9 mouse cellular contexts compared by ENCODE assay signal in the genomic region with DNA sequence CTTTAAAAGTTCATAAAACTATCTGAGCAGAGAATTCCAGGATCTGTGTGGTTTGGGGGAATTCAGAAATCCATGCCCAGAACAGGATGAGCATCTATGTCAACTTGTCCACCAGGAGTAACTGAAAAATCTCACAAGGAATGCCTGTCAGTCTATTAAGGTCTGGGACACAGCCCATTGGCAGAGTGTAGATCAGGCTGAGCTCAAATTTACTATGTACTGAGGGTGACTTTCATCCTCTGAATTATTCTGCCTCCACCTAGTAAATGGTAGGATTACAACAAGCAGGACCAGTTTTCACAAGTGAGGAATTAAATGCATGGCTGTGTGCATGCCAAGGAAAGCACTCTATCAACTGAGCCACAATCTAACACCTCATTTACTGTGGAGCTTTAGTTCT. TPM values are rescaled to one million over a fixed set of nuclear protein-coding genes. Genes with fewer than 3 reads are reported as not detected.
A peak's percentile ranks its signal among the peaks of the same experiment; 100 is the strongest.
DNase-seq lines count a peak whose midpoint lies in the region; ATAC-seq and TF ChIP-seq lines count a peak whose summit lies in the region.
"Had no signal": no experiment of that assay in that cellular context is flagged by ENCODE, and none has a peak within 500 bp of the region (broad histone marks: within the 10 kb centered on the region; RNA-seq: fewer than 3 reads in every experiment).

No protein-coding gene starts in this region.

- peaks cover 18% of the 10 kb centered on the region for H3K4me1 ChIP-seq in heart, embryonic 15.5 days (replicated peaks)
- H3K4me1 ChIP-seq in neural tube, embryonic 13.5 days (replicated peaks): peaks cover 19% of the 10 kb centered on the region
- H3K4me1 ChIP-seq in limb, embryonic 14.5 days (ENCODE audit: control insufficient read depth, insufficient read depth, low read length): peaks cover 12% of the 10 kb centered on the region

- ATAC-seq in heart, embryonic 15.5 days (replicated peaks; ENCODE audit: insufficient number of reproducible peaks, insufficient read depth, low FRiP score, low read depth): no peak
- no peak for ATAC-seq in neural tube, embryonic 13.5 days (ENCODE audit: low read depth)
- ATAC-seq in limb, embryonic 14.5 days (ENCODE audit: low FRiP score, low read depth): peak; percentile 36
- ATAC-seq in megakaryocyte progenitor cell, adult 5-6 weeks (replicated peaks; ENCODE audit: poor library complexity): no peak

- no peaks in the 10 kb centered on the region for H3K27me3 ChIP-seq in heart, embryonic 15.5 days
- H3K27me3 ChIP-seq in neural tube, embryonic 13.5 days: no peaks in the 10 kb centered on the region
- no peaks in the 10 kb centered on the region for H3K27me3 ChIP-seq in limb, embryonic 14.5 days (ENCODE audit: control insufficient read depth, insufficient read depth, low read length)

- H3K36me3 ChIP-seq in heart, embryonic 15.5 days: peaks cover 7% of the 10 kb centered on the region; the same call in 1 of the 2 replicates
- H3K36me3 ChIP-seq in neural tube, embryonic 13.5 days: peaks cover 7% of the 10 kb centered on the region
- H3K36me3 ChIP-seq in limb, embryonic 14.5 days (ENCODE audit: control insufficient read depth, insufficient read depth, low read length): peaks cover 7% of the 10 kb centered on the region

- peak overlapping the region; percentile 55 for H3K27ac ChIP-seq in heart, embryonic 15.5 days
- H3K27ac ChIP-seq in neural tube, embryonic 13.5 days (replicated peaks): peak overlapping the region; percentile 84
- peak overlapping the region; percentile 1 for H3K27ac ChIP-seq in limb, embryonic 14.5 days (replicated peaks; ENCODE audit: low read depth, low read length)

- no peak overlapping the region for H3K4me3 ChIP-seq in heart, embryonic 15.5 days
- no peak overlapping the region for H3K4me3 ChIP-seq in neural tube, embryonic 13.5 days
- no peak overlapping the region for H3K4me3 ChIP-seq in limb, embryonic 14.5 days (replicated peaks; ENCODE audit: low read length)

- no peak for DNase-seq in heart, adult 18-20 months
- no peak for DNase-seq in neural tube, embryonic 10.5 days (ENCODE audit: extremely low spot score, low spot score)
- peak; percentile 32 for DNase-seq in limb, embryonic 14.5 days (ENCODE audit: low spot score)
- no peak for DNase-seq in cerebellum, adult 18-20 months
- no peak for DNase-seq in lung, postnatal 36 days

- no peaks in the 10 kb centered on the region for H3K9me3 ChIP-seq in heart, embryonic 15.5 days (replicated peaks)
- H3K9me3 ChIP-seq in neural tube, embryonic 13.5 days: no peaks in the 10 kb centered on the region
- H3K9me3 ChIP-seq in limb, embryonic 14.5 days (ENCODE audit: control insufficient read depth, low read length): no peaks in the 10 kb centered on the region

- no peak overlapping the region for H3K4me2 ChIP-seq in heart, embryonic 15.5 days
- no peak overlapping the region for H3K4me2 ChIP-seq in neural tube, embryonic 13.5 days
- H3K4me2 ChIP-seq in limb, embryonic 14.5 days (replicated peaks; ENCODE audit: low read depth, low read length, severe bottlenecking): no peak overlapping the region
- H3K4me2 ChIP-seq: liver, embryonic 11.5 days had no signal

- TF ChIP-seq POLR2A in limb, embryonic 14.5 days (IDR thresholded peaks at IDR 0.05; ENCODE audit: borderline replicate concordance, extremely low read depth, insufficient read depth, insufficient read length): no peak

- H3K9ac ChIP-seq in heart, embryonic 15.5 days: no peak overlapping the region
- H3K9ac ChIP-seq in neural tube, embryonic 13.5 days: no peak overlapping the region
- H3K9ac ChIP-seq in limb, embryonic 14.5 days (ENCODE audit: low read depth, low read length, severe bottlenecking): no peak overlapping the region

RNA-seq across cellular contexts. Expression of a gene that starts 9.3 kb away (rescaled TPM):
- 37.8 and 38.7 TPM in 2 replicates for polyA plus RNA-seq in heart, embryonic 15.5 days (2015; fragmentation: Nextera tagmentation; extraction: Ambion mirVana)
- 100 to 1,000 TPM; 122 to 123 TPM for total RNA-seq in heart, adult 18-20 months (2021)
- polyA plus RNA-seq in neural tube, embryonic 13.5 days (2015; fragmentation: Nextera tagmentation; extraction: Ambion mirVana): 42.2 and 42.5 TPM in 2 replicates
- 112 and 139 TPM in 2 replicates for polyA plus RNA-seq in limb, embryonic 14.5 days (2012; rRNA removed)
- 55.3 and 62.6 TPM in 2 replicates for polyA plus RNA-seq in limb, embryonic 14.5 days (2014; fragmentation: Nextera tagmentation; extraction: Ambion mirVana)
- 96.7 and 103 TPM in 2 replicates for total RNA-seq in megakaryocyte progenitor cell, adult 5-6 weeks (2015)
- 54.9 and 57.8 TPM in 2 replicates for total RNA-seq in megakaryocyte progenitor cell, adult 5-6 weeks (2017)

RNA-seq across cellular contexts. Expression of a gene that starts 17.2 kb away (rescaled TPM):
- polyA plus RNA-seq in heart, embryonic 15.5 days (2015; fragmentation: Nextera tagmentation; extraction: Ambion mirVana): 44.1 and 44.6 TPM in 2 replicates
- 10 to 100 TPM; 43.4 to 54.7 TPM for total RNA-seq in heart, adult 18-20 months (2021)
- 63.7 and 73.2 TPM in 2 replicates for polyA plus RNA-seq in neural tube, embryonic 13.5 days (2015; fragmentation: Nextera tagmentation; extraction: Ambion mirVana)
- polyA plus RNA-seq in limb, embryonic 14.5 days (2012; rRNA removed): 57.1 and 59.0 TPM in 2 replicates
- polyA plus RNA-seq in limb, embryonic 14.5 days (2014; fragmentation: Nextera tagmentation; extraction: Ambion mirVana): 72.0 and 72.4 TPM in 2 replicates
- 31.5 and 32.8 TPM in 2 replicates for total RNA-seq in megakaryocyte progenitor cell, adult 5-6 weeks (2015)
- total RNA-seq in megakaryocyte progenitor cell, adult 5-6 weeks (2017): 33.3 and 34.5 TPM in 2 replicates

RNA-seq across cellular contexts. Expression of a gene that starts 48.5 kb away (rescaled TPM):
- 34.3 and 35.3 TPM in 2 replicates for polyA plus RNA-seq in heart, embryonic 15.5 days (2015; fragmentation: Nextera tagmentation; extraction: Ambion mirVana)
- total RNA-seq in heart, adult 18-20 months (2021): 10 to 100 TPM; 96.4 to 99.0 TPM
- 40.2 and 43.3 TPM in 2 replicates for polyA plus RNA-seq in neural tube, embryonic 13.5 days (2015; fragmentation: Nextera tagmentation; extraction: Ambion mirVana)
- polyA plus RNA-seq in limb, embryonic 14.5 days (2012; rRNA removed): 40.2 and 49.2 TPM in 2 replicates
- polyA plus RNA-seq in limb, embryonic 14.5 days (2014; fragmentation: Nextera tagmentation; extraction: Ambion mirVana): 17.4 and 18.1 TPM in 2 replicates
- total RNA-seq in megakaryocyte progenitor cell, adult 5-6 weeks (2015): 121 and 127 TPM in 2 replicates
- total RNA-seq in megakaryocyte progenitor cell, adult 5-6 weeks (2017): 205 and 250 TPM in 2 replicates

Comparison
In these comparisons a context has a peak if more than half of its experiments do, and no peak if none do; other contexts are left out.
1. H3K27ac ChIP-seq: peak in every context shown above with its lines; median percentile 84 in neural tube, embryonic 13.5 days; 55 in heart, embryonic 15.5 days; 1 in limb, embryonic 14.5 days.